Mouse (Mus musculus) intestine, postnatal 0 days (tissue): Measurements from ENCODE around the gene Itpripl2. TPM values are rescaled to one million over a fixed set of nuclear protein-coding genes. Genes with fewer than 3 reads are reported as not detected.
A peak's percentile ranks its signal among the peaks of the same experiment; 100 is the strongest.

ENCODE experiments used
- ATAC-seq: fragments of 200-750 bp; cut with Nextera tagmentation; 2 replicates; pipeline ENCODE4 v1.8.0; 2017; ENCODE audit warnings: mild to moderate bottlenecking, moderate TSS enrichment, moderate library complexity
- H3K27ac ChIP-seq: fragments of 300-500 bp; sonication (generic); 2 replicates; pipeline ENCODE4 v1.5.1; 2014; ENCODE audit warnings: mild to moderate bottlenecking, low read depth, low read length, moderate library complexity
- H3K27me3 ChIP-seq: fragments of 300-500 bp; sonication (generic); replicated peaks from 2 replicates; pipeline ENCODE4 v1.6.1; 2014; ENCODE audit warnings: low read length, mixed read lengths; ENCODE audit not compliant: control insufficient read depth, insufficient read depth
- H3K36me3 ChIP-seq: fragments of 300-500 bp; sonication (generic); 2 replicates; pipeline ENCODE4 v1.6.1; 2014; ENCODE audit warnings: mild to moderate bottlenecking, moderate library complexity; ENCODE audit not compliant: control insufficient read depth, insufficient read depth
- H3K4me1 ChIP-seq: fragments of 300-500 bp; sonication (generic); replicated peaks from 2 replicates; pipeline ENCODE4 v1.6.1; 2014; ENCODE audit warnings: antibody characterized with exemption, low read length, mixed read lengths; ENCODE audit not compliant: control insufficient read depth, insufficient read depth
- H3K4me2 ChIP-seq: fragments of 300-500 bp; sonication (generic); replicated peaks from 2 replicates; pipeline ENCODE4 v1.6.1; 2014; ENCODE audit warnings: low read depth, mild to moderate bottlenecking, moderate library complexity
- H3K4me3 ChIP-seq: fragments of 300-500 bp; sonication (generic); 2 replicates; pipeline ENCODE4 v1.5.1; 2014; ENCODE audit warnings: low read depth, low read length
- H3K9ac ChIP-seq: fragments of 300-500 bp; sonication (generic); 2 replicates; pipeline ENCODE4 v1.6.1; 2014; ENCODE audit warnings: mild to moderate bottlenecking, low read depth, low read length
- H3K9me3 ChIP-seq: fragments of 300-500 bp; sonication (generic); 2 replicates; pipeline ENCODE4 v1.6.1; 2016; ENCODE audit warnings: mixed run types; ENCODE audit not compliant: control insufficient read depth
- CTCF ChIP-seq: sonication (generic); IDR thresholded peaks from 2 replicates; pipeline ENCODE4 v1.5.1; 2016; ENCODE audit warnings: low read depth, mild to moderate bottlenecking, control low read depth, antibody characterized with exemption, moderate library complexity
- WGBS: fragments of 180-500 bp; shearing (Covaris S2); extraction: QIAGEN DNeasy Blood & Tissue Kit; methylation state at CpG from one replicate; pipeline ENCODE4 v1.1.7; 2014; 5-methylcytosine and 5-hydroxymethylcytosine counted together
- polyA plus RNA-seq: library from polyadenylated mRNA; unstranded; fragments of >200 nt; fragmentation: Nextera tagmentation; extraction: Ambion mirVana; gene quantifications from 2 replicates; pipeline ENCODE4 v1.2.1, GENCODE M21; 2015

The Itpripl2 gene
- polyA plus RNA-seq, 1 experiment from 2014 or later, result 4.6 TPM

DNA sequence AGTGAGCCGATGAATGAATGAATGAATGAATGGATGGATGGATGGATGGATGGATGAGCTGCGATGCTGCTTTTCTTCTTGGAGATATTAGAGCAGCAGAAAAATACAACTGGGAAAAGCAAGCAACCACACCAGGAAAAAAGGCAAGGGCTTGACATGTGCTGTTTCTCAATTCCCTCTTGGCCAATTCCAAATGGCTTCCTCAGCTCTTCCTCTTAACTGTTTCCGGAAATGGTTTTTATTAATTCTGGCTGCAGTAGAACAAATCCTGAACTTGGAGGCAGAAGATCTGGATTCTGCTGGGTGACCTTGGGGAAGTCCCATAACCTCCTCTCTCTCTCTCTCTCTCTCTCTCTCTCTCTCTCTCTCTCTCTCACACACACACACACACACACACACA is 23.7 kb downstream of the Itpripl2 start:
- no peak for ATAC-seq
- H3K4me2 ChIP-seq, result no peak overlapping the region
- H3K9me3 ChIP-seq, result no peaks in the 10 kb centered on the region
- H3K9ac ChIP-seq, result no peak overlapping the region
- no peak for TF ChIP-seq CTCF
- H3K27me3 ChIP-seq, result no peaks in the 10 kb centered on the region
- H3K4me3 ChIP-seq, result no peak overlapping the region
- no peak overlapping the region for H3K27ac ChIP-seq
- WGBS, result 92% methylated on average over 3 of the region's 3 CpGs
- peaks cover 4% of the 10 kb centered on the region for H3K4me1 ChIP-seq
- H3K36me3 ChIP-seq, result no peaks in the 10 kb centered on the region

DNA sequence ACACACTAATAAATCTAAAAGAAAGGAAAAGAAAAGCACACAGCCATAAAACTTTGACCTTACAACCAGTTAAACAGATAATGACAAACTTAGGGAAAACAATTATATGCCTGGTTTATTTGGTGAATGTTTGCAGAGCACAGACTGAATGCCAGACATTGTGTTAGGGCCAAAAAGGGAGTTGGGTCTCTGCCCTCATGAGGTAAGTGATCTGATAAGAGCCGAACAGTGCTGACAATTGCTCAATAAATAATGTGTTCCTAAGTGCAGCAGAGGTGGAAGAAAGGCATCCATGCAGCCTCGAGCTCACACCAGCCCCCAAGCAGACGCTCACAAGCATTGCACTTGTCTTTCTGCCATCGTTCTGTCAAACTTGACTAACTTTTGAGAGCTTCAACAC is 27.3 kb downstream of the Itpripl2 start:
- no peak overlapping the region for H3K27ac ChIP-seq
- H3K4me2 ChIP-seq, result no peak overlapping the region
- H3K9me3 ChIP-seq, result no peaks in the 10 kb centered on the region
- 0 out of 2 replicates have a peak, but pooled peaks have one; percentile 31 for ATAC-seq
- H3K27me3 ChIP-seq, result no peaks in the 10 kb centered on the region
- WGBS, result 20% methylated on average over 4 of the region's 4 CpGs
- no peak overlapping the region for H3K9ac ChIP-seq
- TF ChIP-seq CTCF, result no peak
- H3K4me3 ChIP-seq, result no peak overlapping the region
- no peaks in the 10 kb centered on the region for H3K36me3 ChIP-seq
- H3K4me1 ChIP-seq, result peaks cover 3% of the 10 kb centered on the region; the same call in 1 of the 2 replicates

DNA sequence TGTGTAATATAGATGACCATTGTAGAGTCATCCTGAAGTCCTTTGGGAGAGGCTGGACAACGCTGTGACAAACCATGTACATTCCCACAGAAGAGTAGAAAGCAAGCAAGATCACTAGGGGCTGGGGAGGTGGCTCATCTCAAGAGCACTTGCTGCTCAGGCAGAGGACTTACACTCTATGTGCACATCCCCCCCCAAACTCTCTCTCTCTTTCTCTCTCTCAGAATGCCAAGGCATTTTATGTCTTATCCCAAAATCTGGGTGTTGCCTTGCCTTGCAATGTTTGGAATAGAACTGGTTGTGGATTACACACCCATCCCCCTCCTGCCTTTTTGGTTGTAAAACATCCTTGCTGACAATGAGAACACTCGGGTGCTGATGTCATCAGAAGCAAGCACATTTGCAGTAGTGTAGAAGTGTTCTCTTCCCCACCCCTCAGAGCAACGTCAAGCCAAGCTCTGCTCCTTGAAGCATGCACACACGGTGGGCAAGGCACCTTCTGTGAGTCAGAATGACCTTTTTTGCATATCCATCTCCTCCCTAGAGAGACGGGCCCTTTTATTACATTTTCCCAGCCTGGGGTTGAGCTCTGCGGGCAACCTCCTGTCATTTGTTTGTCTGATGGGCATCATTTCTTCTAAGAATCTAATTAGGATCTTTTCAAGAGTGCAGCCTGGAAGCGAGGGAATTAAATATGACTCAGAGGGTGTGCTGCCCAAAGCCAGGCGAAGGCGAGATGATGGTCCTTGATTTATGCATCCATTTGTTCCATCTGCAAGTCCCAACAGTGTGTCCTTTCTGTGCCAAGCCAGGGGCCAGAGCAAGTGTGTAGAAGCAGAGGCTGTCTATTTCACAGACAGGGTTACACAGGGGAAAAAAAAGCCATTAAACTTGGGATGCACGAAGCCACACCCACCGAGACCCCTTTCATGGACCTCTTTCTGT is 28.7 kb downstream of the Itpripl2 start:
- Histone ChIP-seq H3K4me2 (no peak overlapping the region), H3K9me3 (no peaks in the 10 kb centered on the region), H3K27me3 (no peaks in the 10 kb centered on the region), H3K4me1 (peaks cover 3% of the 10 kb centered on the region; the same call in 1 of the 2 replicates), H3K27ac (no peak overlapping the region), H3K36me3 (no peaks in the 10 kb centered on the region), H3K4me3 (no peak overlapping the region), H3K9ac (no peak overlapping the region)
- no peak for TF ChIP-seq CTCF
- 46% methylated on average over 11 of the region's 11 CpGs for WGBS
- ATAC-seq, result no peak

DNA sequence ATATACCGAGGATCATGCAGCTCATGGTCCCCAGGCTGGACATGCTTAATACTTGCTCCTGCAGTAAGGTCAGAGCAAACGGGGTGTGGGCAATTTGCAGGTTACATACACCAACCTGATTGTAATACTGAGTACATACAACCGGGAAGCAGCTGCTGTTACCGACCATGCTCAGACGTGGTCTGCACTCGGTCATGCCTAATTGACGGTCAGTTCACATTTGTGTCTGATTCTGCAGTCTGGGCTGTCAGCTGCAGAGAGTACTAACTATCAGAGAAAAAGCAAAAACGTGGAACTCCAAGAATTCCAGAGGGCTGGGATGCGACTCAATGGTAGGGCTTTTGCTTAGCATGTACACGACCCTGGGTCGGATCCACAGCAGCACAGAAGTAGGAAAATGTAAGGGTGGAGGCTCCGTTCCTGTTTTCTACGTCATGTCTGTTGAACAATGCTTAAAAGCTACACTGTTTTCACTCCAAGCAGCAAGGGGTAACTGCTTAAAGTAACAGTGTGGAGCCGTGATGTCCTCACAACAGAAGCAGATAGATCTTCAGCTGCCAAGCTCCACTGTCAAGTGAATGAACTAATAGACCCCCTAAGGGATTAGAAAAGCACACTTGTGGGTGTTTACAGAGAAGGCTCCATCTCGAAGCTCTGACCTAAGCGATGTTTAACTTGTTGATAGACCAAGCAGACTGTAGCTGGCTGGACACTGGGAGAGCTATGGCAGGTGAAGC is 30.2 kb downstream of the Itpripl2 start:
- Histone ChIP-seq H3K27ac (no peak overlapping the region), H3K4me2 (no peak overlapping the region), H3K27me3 (no peaks in the 10 kb centered on the region), H3K4me1 (peaks cover 3% of the 10 kb centered on the region; the same call in 1 of the 2 replicates), H3K9me3 (no peaks in the 10 kb centered on the region), H3K36me3 (no peaks in the 10 kb centered on the region), H3K9ac (no peak overlapping the region), H3K4me3 (no peak overlapping the region)
- 34% methylated on average over 16 of the region's 16 CpGs for WGBS
- no peak for ATAC-seq
- no peak for TF ChIP-seq CTCF

DNA sequence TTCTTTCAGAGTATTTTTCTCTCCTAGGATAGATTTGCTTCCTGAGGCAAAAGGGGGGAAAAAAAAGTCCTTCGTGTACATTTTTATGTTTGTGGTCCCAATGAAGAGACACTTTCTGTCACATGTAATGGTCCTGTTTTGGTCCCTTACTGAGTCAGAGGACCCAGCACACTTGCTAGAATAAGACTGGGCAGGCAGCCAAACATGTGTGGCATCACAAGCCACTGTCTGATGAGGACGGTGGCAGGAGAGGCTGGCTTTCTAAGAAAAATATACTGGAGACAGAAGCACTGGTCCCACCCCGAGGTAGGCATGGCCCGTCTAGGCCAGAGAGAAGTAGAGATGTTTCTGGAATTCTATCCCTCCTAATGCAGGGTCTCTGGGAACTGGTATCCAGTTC is 38.1 kb downstream of the Itpripl2 start:
- H3K36me3 ChIP-seq, result no peaks in the 10 kb centered on the region
- H3K27me3 ChIP-seq, result no peaks in the 10 kb centered on the region
- no peak overlapping the region for H3K4me3 ChIP-seq
- no peaks in the 10 kb centered on the region for H3K4me1 ChIP-seq
- H3K27ac ChIP-seq, result no peak overlapping the region
- TF ChIP-seq CTCF, result no peak
- H3K9ac ChIP-seq, result no peak overlapping the region
- ATAC-seq, result no peak
- H3K4me2 ChIP-seq, result no peak overlapping the region
- WGBS, result 62% methylated on average over 4 of the region's 4 CpGs
- H3K9me3 ChIP-seq, result no peaks in the 10 kb centered on the region

DNA sequence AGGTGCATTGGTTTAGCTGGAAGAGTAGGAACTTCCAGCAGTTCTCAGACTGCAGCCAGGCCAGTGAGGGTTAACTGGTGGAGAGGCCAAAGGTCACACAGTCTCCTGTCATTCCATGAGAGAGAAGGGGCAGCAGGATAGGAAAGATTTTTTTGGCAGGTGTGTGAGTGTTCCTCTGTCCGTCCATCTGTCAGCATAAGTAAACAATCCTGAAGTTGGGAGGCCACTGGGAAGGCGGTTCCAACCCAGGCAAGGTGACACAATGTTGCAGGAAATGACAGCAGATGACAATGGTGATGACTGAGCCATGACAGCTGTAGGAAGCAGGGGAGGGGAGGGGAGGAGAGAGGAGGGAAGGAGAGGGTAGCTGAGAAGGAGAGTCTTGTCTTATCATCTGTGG is 38.8 kb downstream of the Itpripl2 start:
- H3K36me3 ChIP-seq, result no peaks in the 10 kb centered on the region
- TF ChIP-seq CTCF, result no peak
- H3K27ac ChIP-seq, result no peak overlapping the region
- no peak overlapping the region for H3K4me2 ChIP-seq
- ATAC-seq, result no peak
- WGBS, result 18% methylated on average over 2 of the region's 2 CpGs
- H3K27me3 ChIP-seq, result 0 out of 2 replicates have a peak, but pooled peaks cover under 1% of the 10 kb centered on the region
- H3K4me3 ChIP-seq, result no peak overlapping the region
- no peak overlapping the region for H3K9ac ChIP-seq
- no peaks in the 10 kb centered on the region for H3K9me3 ChIP-seq
- H3K4me1 ChIP-seq, result no peaks in the 10 kb centered on the region; the same call in 1 of the 2 replicates
